ENCODE assay signal across 8 mouse cellular contexts in the genomic region with DNA sequence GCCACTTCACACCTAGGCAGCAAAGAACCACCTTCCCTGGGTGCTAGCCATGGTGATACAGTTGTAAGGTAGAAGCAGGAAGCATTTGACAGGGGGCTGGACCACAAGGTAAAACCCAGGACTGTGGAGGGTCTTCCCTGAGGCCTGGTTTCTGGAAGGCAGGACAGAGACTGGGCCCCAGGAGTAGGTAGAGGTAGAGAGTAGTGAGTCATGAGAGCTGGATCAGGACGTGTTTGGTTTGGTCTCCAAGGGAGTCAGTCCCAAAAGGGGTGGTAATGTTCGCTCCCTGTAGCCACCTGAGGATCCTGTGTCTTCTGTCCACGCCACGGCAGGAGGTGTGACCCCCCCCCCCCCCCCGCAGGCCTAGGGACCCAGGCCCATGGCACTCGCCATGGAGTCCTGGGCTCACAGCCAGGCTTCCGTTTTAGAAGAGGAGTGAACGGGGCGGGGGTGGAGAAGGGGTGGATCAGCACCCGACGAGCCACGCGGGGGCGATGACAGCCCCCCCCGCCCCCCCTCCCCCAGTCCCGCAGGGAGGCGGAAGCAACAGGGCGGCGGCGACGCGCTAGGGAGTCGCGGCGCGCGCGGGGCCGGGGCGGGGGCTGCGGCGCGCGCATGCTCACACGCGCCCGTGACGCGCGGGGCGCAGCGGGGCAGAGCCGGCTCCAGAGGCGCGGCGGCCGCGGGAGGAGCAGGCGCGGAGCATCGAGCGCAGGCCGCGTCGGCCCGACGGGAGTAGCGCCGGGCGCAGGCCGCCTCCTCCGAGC. TPM values are rescaled to one million over a fixed set of nuclear protein-coding genes. Genes with fewer than 3 reads are reported as not detected.
DNase-seq lines count a peak whose midpoint lies in the region; ATAC-seq and TF ChIP-seq lines count a peak whose summit lies in the region.

Gene Atp11a (plus strand): TSS at position 624 of the 767 bp plus-strand sequence.

- TF ChIP-seq CTCF in liver, embryonic 14.5 days (IDR thresholded peaks at IDR 0.05; ENCODE audit: low read depth): no peak

- H3K9me3 ChIP-seq in forebrain, embryonic 12.5 days: no peaks in the 10 kb centered on the region
- H3K9me3 ChIP-seq in heart, embryonic 16.5 days (replicated peaks; ENCODE audit: control insufficient read depth, low read length): no peaks in the 10 kb centered on the region
- H3K9me3 ChIP-seq in liver, embryonic 14.5 days (ENCODE audit: control insufficient read depth, low read length): no peaks in the 10 kb centered on the region

- peak within 1 kb of the TSS; percentile 89 for H3K4me3 ChIP-seq in forebrain, embryonic 12.5 days (replicated peaks)
- H3K4me3 ChIP-seq in heart, embryonic 16.5 days (ENCODE audit: low read length): peak within 1 kb of the TSS; percentile 85
- H3K4me3 ChIP-seq in liver, embryonic 14.5 days (ENCODE audit: insufficient read depth in 1 of 2, low read depth in 2 of 2, low read length in 2 of 2): peak within 1 kb of the TSS; percentile 52 to 62

- ATAC-seq in CD4-positive, CD25-positive, alpha-beta regulatory T cell, adult 4 months: peak; percentile 82
- ATAC-seq in forebrain, embryonic 12.5 days (ENCODE audit: low FRiP score): peak; percentile 91
- ATAC-seq in heart, embryonic 16.5 days (replicated peaks; ENCODE audit: extremely low read depth, insufficient read depth, low FRiP score): peak; percentile 84
- peak; percentile 70; the same call in 1 of the 2 replicates for ATAC-seq in liver, embryonic 14.5 days (ENCODE audit: insufficient read depth)

- peak within 1 kb of the TSS; percentile 61; the same call in 1 of the 2 replicates for H3K27ac ChIP-seq in forebrain, embryonic 12.5 days
- peak within 1 kb of the TSS; percentile 81 for H3K27ac ChIP-seq in heart, embryonic 16.5 days (ENCODE audit: low read length)
- no peak within 1 kb of the TSS for H3K27ac ChIP-seq in liver, embryonic 14.5 days

- peaks cover 26% of the 10 kb centered on the region for H3K4me1 ChIP-seq in forebrain, embryonic 12.5 days
- H3K4me1 ChIP-seq in heart, embryonic 16.5 days (ENCODE audit: control insufficient read depth, insufficient read depth, low read length): peaks cover 21% of the 10 kb centered on the region
- H3K4me1 ChIP-seq in liver, embryonic 14.5 days (replicated peaks; ENCODE audit: control insufficient read depth in 2 of 2, insufficient read depth in 2 of 2, low read length in 1 of 2): no peaks in the 10 kb centered on the region

- no peak for TF ChIP-seq EP300 in liver, embryonic 14.5 days (IDR thresholded peaks at IDR 0.05; ENCODE audit: low read depth)

- 3% methylated on average over 12 of the region's 62 CpGs for WGBS in forebrain, embryonic 12.5 days
- WGBS in heart, embryonic 16.5 days: under 1% methylated on average over 36 of the region's 62 CpGs
- 2% methylated on average over 55 of the region's 62 CpGs for WGBS in liver, embryonic 14.5 days (ENCODE audit: insufficient replicate concordance)

- H3K9ac ChIP-seq in forebrain, embryonic 12.5 days: peak within 1 kb of the TSS; percentile 90
- peak within 1 kb of the TSS; percentile 93 for H3K9ac ChIP-seq in heart, embryonic 16.5 days (ENCODE audit: low read length)
- peak within 1 kb of the TSS; percentile 40 for H3K9ac ChIP-seq in liver, embryonic 14.5 days (replicated peaks)

- peak; percentile 80 for DNase-seq in brain, adult 2 months (ENCODE audit: low read depth, low spot score)
- peak; percentile 68 to 85 for DNase-seq in kidney, postnatal 25 days
- DNase-seq in liver, embryonic 14.5 days (ENCODE audit: low read depth in 3 of 3, low spot score in 3 of 3): no peak
- DNase-seq in neural tube, embryonic 10.5 days (ENCODE audit: extremely low spot score, low spot score): peak; percentile 62
- DNase-seq in thymus, adult 18-20 months: peak; percentile 44 to 50

- peaks cover 2% of the 10 kb centered on the region; the same call in 1 of the 2 replicates for H3K27me3 ChIP-seq in forebrain, embryonic 12.5 days
- H3K27me3 ChIP-seq in heart, embryonic 16.5 days (ENCODE audit: control insufficient read depth, insufficient read depth, low read length): no peaks in the 10 kb centered on the region
- H3K27me3 ChIP-seq in liver, embryonic 14.5 days (ENCODE audit: control insufficient read depth, insufficient read depth, low read length): peaks cover 22% of the 10 kb centered on the region

- H3K36me3 ChIP-seq in forebrain, embryonic 12.5 days (replicated peaks): no peaks in the 10 kb centered on the region
- no peaks in the 10 kb centered on the region for H3K36me3 ChIP-seq in heart, embryonic 16.5 days (ENCODE audit: control insufficient read depth, insufficient read depth)
- no peaks in the 10 kb centered on the region for H3K36me3 ChIP-seq in liver, embryonic 14.5 days (replicated peaks; ENCODE audit: control insufficient read depth, insufficient read depth, low read depth)

- peak within 1 kb of the TSS; percentile 91 for H3K4me2 ChIP-seq in forebrain, embryonic 12.5 days
- H3K4me2 ChIP-seq in heart, embryonic 16.5 days (ENCODE audit: low read depth, low read length): peak within 1 kb of the TSS; percentile 82
- peak within 1 kb of the TSS; percentile 72 for H3K4me2 ChIP-seq in liver, embryonic 14.5 days (ENCODE audit: low read depth)

RNA-seq across cellular contexts. Expression of gene Atp11a, which starts in this region (rescaled TPM):
- 1 to 10 TPM; 6.4 to 7.4 TPM for polyA plus RNA-seq in CD4-positive, CD25-positive, alpha-beta regulatory T cell, adult 4 months (2017; shearing (Covaris generic))
- polyA plus RNA-seq in forebrain, embryonic 12.5 days (2016; fragmentation: Nextera tagmentation; extraction: Ambion mirVana): 13.9 and 19.1 TPM in 2 replicates
- polyA plus RNA-seq in heart, embryonic 16.5 days (2015; fragmentation: Nextera tagmentation; extraction: Ambion mirVana): 10.8 and 13.2 TPM in 2 replicates
- polyA plus RNA-seq in liver, embryonic 14.5 days (2012; rRNA removed): 2.3 and 2.7 TPM in 2 replicates
- polyA plus RNA-seq in liver, embryonic 14.5 days (2014; fragmentation: Nextera tagmentation; extraction: Ambion mirVana): 0.76 and 1.2 TPM in 2 replicates

Comparison
In these comparisons a context has a peak if more than half of its experiments do, and no peak if none do; other contexts are left out.
1. DNase-seq: peak in brain, adult 2 months (single experiment), kidney, postnatal 25 days (2 of 2), neural tube, embryonic 10.5 days (single experiment) and thymus, adult 18-20 months (2 of 2); none in liver, embryonic 14.5 days (0 of 3).
2. H3K9ac ChIP-seq: peak in every context shown above with its lines; median percentile 93 in heart, embryonic 16.5 days; 90 in forebrain, embryonic 12.5 days; 40 in liver, embryonic 14.5 days.
3. Peak in every context shown above with its lines, with median percentiles within 50 percentile points of each other: ATAC-seq, H3K4me2 ChIP-seq and H3K4me3 ChIP-seq.